Mouse (Mus musculus) myocyte (in vitro differentiated cells): ENCODE measurements around the gene Igfbp3. TPM values are rescaled to one million over a fixed set of nuclear protein-coding genes. Genes with fewer than 3 reads are reported as not detected.
"Not testable (repeated sequence)": the region's sequence is repeated elsewhere in the genome, so short reads cannot be mapped to it uniquely, and the experiment has no call there.

ENCODE experiments used
- H3K27me3 ChIP-seq: one replicate; pipeline ENCODE4 v1.6.1; 2011; ENCODE audit not compliant: control insufficient read depth, insufficient read depth, insufficient read length
- H3K36me3 ChIP-seq: one replicate; pipeline ENCODE4 v1.6.1; 2011; ENCODE audit not compliant: control insufficient read depth, insufficient read depth
- H3K4me2 ChIP-seq: one replicate; pipeline ENCODE4 v1.6.1; 2011; ENCODE audit warnings: low read depth, control low read depth
- H3K4me3 ChIP-seq: one replicate; pipeline ENCODE4 v1.5.1; 2011; ENCODE audit warnings: mild to moderate bottlenecking, control low read depth, moderate library complexity
- H3K79me2 ChIP-seq: one replicate; pipeline ENCODE4 v1.6.1; 2011; ENCODE audit not compliant: control insufficient read depth, insufficient read depth
- H3ac ChIP-seq: one replicate; pipeline ENCODE4 v1.6.1; 2011; ENCODE audit not compliant: control insufficient read depth, insufficient read length
- CEBPB ChIP-seq: IDR thresholded peaks from 2 replicates; pipeline ENCODE4 v1.6.1; 2011; ENCODE audit warnings: mild to moderate bottlenecking, moderate library complexity; ENCODE audit not compliant: poor library complexity, insufficient read depth, severe bottlenecking
- E2F4 ChIP-seq: IDR thresholded peaks from one replicate; pipeline ENCODE4 v1.6.1; 2011; ENCODE audit warnings: mild to moderate bottlenecking, control low read depth, moderate library complexity; ENCODE audit not compliant: insufficient read depth
- MAX ChIP-seq: IDR thresholded peaks from one replicate; pipeline ENCODE4 v1.6.1; 2011; ENCODE audit warnings: low read depth, mild to moderate bottlenecking, control low read depth
- MYOD1 ChIP-seq, 3 experiments: IDR thresholded peaks; one replicate each; pipeline ENCODE4 v1.6.1; 2011; ENCODE audit warnings: control low read depth in 2 of 3, low read depth in 2 of 3, mild to moderate bottlenecking in 2 of 3, moderate library complexity in 1 of 3; ENCODE audit not compliant: insufficient read length in 2 of 3, control insufficient read depth in 1 of 3
- MYOG ChIP-seq, 3 experiments: IDR thresholded peaks; one replicate each; pipeline ENCODE4 v1.6.1; 2011; ENCODE audit warnings: control low read depth in 2 of 3, low read depth in 2 of 3, mild to moderate bottlenecking in 2 of 3; ENCODE audit not compliant: insufficient read length in 2 of 3, control insufficient read depth in 1 of 3, insufficient read depth in 1 of 3
- POLR2A ChIP-seq: IDR thresholded peaks from one replicate; pipeline ENCODE4 v1.6.1; 2011; ENCODE audit warnings: low read depth, mild to moderate bottlenecking, control low read depth, moderate library complexity; ENCODE audit not compliant: insufficient read length
- POLR2AphosphoS2 ChIP-seq: IDR thresholded peaks from one replicate; pipeline ENCODE4 v1.6.1; 2011; ENCODE audit warnings: low read depth, control low read depth; ENCODE audit not compliant: insufficient read length
- REST ChIP-seq: IDR thresholded peaks from one replicate; pipeline ENCODE4 v1.6.1; 2011; ENCODE audit warnings: mild to moderate bottlenecking, control low read depth, moderate library complexity; ENCODE audit not compliant: insufficient read depth, insufficient read length
- SRF ChIP-seq: IDR thresholded peaks from one replicate; pipeline ENCODE4 v1.6.1; 2011; ENCODE audit warnings: low read depth; ENCODE audit not compliant: control insufficient read depth, insufficient read length
- TCF12 ChIP-seq: IDR thresholded peaks from one replicate; pipeline ENCODE4 v1.6.1; 2011; ENCODE audit warnings: mild to moderate bottlenecking, control low read depth; ENCODE audit not compliant: poor library complexity, insufficient read depth, severe bottlenecking
- TCF3 ChIP-seq: IDR thresholded peaks from one replicate; pipeline ENCODE4 v1.6.1; 2011; ENCODE audit warnings: low read depth, control low read depth; ENCODE audit not compliant: insufficient read length
- USF1 ChIP-seq: IDR thresholded peaks from one replicate; pipeline ENCODE4 v1.6.1; 2011; ENCODE audit warnings: low read depth, mild to moderate bottlenecking, control low read depth, moderate library complexity
- polyA plus RNA-seq: library from polyadenylated mRNA; unstranded; fragments of >200 nt; fragmentation: generic; extraction: Trizol; gene quantifications from one replicate; pipeline ENCODE4 v1.2.1, GENCODE M21; 2012; ENCODE audit warnings: missing spikeins

Igfbp3 gene
- polyA plus RNA-seq, 1 experiment = 2.2 TPM

DNA sequence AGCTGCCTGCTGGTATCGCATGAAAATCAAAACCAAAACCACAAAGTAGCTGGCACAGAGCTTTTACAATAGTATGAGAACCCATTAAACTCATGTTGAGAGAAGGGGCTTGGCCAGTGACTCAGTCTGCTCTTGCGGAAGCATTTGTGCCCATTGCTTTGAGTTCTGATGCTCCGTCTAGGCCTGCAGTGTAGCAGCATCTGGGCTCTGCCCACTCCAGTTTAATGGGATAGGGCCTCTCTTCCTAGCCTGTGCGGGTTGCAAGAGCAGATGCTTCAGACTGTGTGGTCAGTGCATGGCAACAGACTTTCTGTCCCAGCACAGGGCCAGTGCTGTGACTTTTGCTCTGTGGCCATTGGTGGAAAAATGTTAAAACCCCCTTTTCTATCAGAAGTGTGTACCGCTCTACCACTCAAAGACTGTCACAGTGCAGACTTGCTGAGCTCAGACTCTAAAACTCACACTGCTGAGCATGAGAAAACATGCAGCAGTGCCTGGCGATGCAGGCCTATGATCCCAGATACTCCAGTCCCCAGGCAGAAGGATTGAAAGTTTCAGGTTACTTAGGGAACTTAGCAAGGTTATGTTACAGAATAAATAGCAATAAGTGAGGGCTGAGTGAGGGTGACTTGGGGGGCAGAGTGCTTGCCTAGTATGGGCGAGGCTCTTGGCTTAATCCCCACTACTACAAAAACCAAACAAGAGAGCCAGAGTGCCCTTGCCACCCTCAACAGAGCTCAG, 13.3 kb upstream of the Igfbp3 start:
- H3K4me2 ChIP-seq = no peak overlapping the region
- H3ac ChIP-seq = no peak overlapping the region
- no peak overlapping the region for H3K4me3 ChIP-seq
- no peaks in the 10 kb centered on the region for H3K36me3 ChIP-seq
- H3K27me3 ChIP-seq = no peaks in the 10 kb centered on the region
- TF ChIP-seq MYOD1 (IDR thresholded peaks at IDR 0.05; ENCODE audit: control insufficient read depth in 1 of 3, insufficient read length in 2 of 3, low read depth in 2 of 3) = no peak
- no peak for TF ChIP-seq MAX
- no peak for TF ChIP-seq USF1
- no peak for TF ChIP-seq SRF
- no peak for TF ChIP-seq CEBPB
- no peak for TF ChIP-seq POLR2A
- no peak for TF ChIP-seq TCF3
- no peak for TF ChIP-seq MYOG (IDR thresholded peaks at IDR 0.05; ENCODE audit: control insufficient read depth in 1 of 3, insufficient read depth in 1 of 3, insufficient read length in 2 of 3, low read depth in 2 of 3)
- TF ChIP-seq TCF12 = no peak
- TF ChIP-seq REST = no peak
- TF ChIP-seq E2F4 = no peak
- no peak for TF ChIP-seq POLR2AphosphoS2
- no peaks in the 10 kb centered on the region for H3K79me2 ChIP-seq

GRCm38 (mm10) chr11:7226200-7226599, 12.5 kb upstream of the Igfbp3 start:
- H3K4me3 ChIP-seq = no peak overlapping the region
- no peaks in the 10 kb centered on the region for H3K27me3 ChIP-seq
- H3K79me2 ChIP-seq = no peaks in the 10 kb centered on the region
- H3ac ChIP-seq = no peak overlapping the region
- no peaks in the 10 kb centered on the region for H3K36me3 ChIP-seq
- TF ChIP-seq POLR2A (no peak), REST (no peak), E2F4 (no peak), POLR2AphosphoS2 (no peak), TCF3 (no peak), CEBPB (no peak), MYOG (IDR thresholded peaks at IDR 0.05; ENCODE audit: control insufficient read depth in 1 of 3, insufficient read depth in 1 of 3, insufficient read length in 2 of 3, low read depth in 2 of 3) (no peak), MYOD1 (IDR thresholded peaks at IDR 0.05; ENCODE audit: control insufficient read depth in 1 of 3, insufficient read length in 2 of 3, low read depth in 2 of 3) (no peak), SRF (no peak)
- no peak overlapping the region for H3K4me2 ChIP-seq

DNA sequence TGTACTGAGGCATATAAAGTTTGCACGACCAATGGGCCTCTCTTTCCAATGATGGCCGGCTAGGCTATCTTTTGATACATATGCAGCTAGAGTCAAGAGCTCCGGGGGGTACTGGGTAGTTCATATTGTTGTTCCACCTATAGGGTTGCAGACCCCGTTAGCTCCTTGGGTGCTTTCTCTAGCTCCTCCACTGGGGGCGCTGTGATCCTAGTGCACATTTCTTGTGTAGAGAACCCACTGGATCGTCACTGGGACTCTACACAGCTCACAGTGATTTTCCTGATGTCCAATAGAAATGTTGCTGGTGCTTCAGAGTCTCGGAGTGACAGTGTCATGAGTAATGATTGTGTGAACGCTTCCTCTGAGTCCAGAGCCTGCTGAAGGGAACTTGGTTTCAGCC, 8.1 kb upstream of the Igfbp3 start:
- H3K4me3 ChIP-seq, H3K27me3 ChIP-seq, H3K79me2 ChIP-seq, H3K4me2 ChIP-seq, H3K36me3 ChIP-seq, H3ac ChIP-seq: not testable (repeated sequence)

DNA sequence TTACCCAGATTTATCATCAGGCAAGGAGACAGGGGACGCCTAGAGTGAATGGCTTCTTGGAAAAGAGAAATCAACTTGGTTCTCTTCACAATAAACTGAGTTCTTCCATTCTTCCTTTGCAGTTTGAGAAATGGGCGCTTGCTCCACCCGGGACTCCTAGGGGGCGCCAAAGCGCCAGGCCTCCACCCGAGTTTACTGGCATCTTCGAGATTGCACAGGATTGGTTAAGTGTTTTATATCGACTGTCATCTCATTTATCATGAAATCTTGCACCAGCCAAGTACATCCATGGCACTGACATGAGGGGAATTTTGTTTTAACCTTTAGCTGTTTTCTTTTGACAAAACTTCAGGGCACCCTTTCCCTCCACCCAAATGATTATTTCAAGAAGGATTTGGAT, 2.0 kb upstream of the Igfbp3 start:
- no peaks in the 10 kb centered on the region for H3K36me3 ChIP-seq
- H3K4me2 ChIP-seq = no peak overlapping the region
- H3K27me3 ChIP-seq = peaks cover 9% of the 10 kb centered on the region
- no peak overlapping the region for H3K4me3 ChIP-seq
- H3K79me2 ChIP-seq = no peaks in the 10 kb centered on the region
- no peak for TF ChIP-seq POLR2A
- no peak overlapping the region for H3ac ChIP-seq

GRCm38 (mm10) chr11:7214761-7215160, 1.0 kb upstream of the Igfbp3 start:
- Histone ChIP-seq H3K27me3 (peaks cover 9% of the 10 kb centered on the region), H3K4me2 (no peak overlapping the region), H3K79me2 (no peaks in the 10 kb centered on the region), H3K36me3 (no peaks in the 10 kb centered on the region), H3ac (no peak overlapping the region), H3K4me3 (no peak overlapping the region)
- TF ChIP-seq TCF3 = no peak
- no peak for TF ChIP-seq REST
- no peak for TF ChIP-seq CEBPB
- no peak for TF ChIP-seq E2F4
- TF ChIP-seq TCF12 = no peak
- TF ChIP-seq POLR2A = no peak
- no peak for TF ChIP-seq MAX
- no peak for TF ChIP-seq POLR2AphosphoS2
- TF ChIP-seq MYOG (IDR thresholded peaks at IDR 0.05; ENCODE audit: control insufficient read depth in 1 of 3, insufficient read depth in 1 of 3, insufficient read length in 2 of 3, low read depth in 2 of 3) = no peak
- no peak for TF ChIP-seq USF1
- no peak for TF ChIP-seq MYOD1 (IDR thresholded peaks at IDR 0.05; ENCODE audit: control insufficient read depth in 1 of 3, insufficient read length in 2 of 3, low read depth in 2 of 3)
- no peak for TF ChIP-seq SRF

GRCm38 (mm10) chr11:7214342-7214660, 578 bp upstream of the Igfbp3 start:
- H3K36me3 ChIP-seq = no peaks in the 10 kb centered on the region
- no peak overlapping the region for H3ac ChIP-seq
- H3K4me3 ChIP-seq = no peak overlapping the region
- H3K79me2 ChIP-seq = no peaks in the 10 kb centered on the region
- H3K4me2 ChIP-seq = peak overlapping the region; percentile 18
- TF ChIP-seq MYOG (IDR thresholded peaks at IDR 0.05; ENCODE audit: control insufficient read depth in 1 of 3, insufficient read depth in 1 of 3, insufficient read length in 2 of 3, low read depth in 2 of 3) (no peak), SRF (no peak), REST (no peak), MYOD1 (IDR thresholded peaks at IDR 0.05; ENCODE audit: control insufficient read depth in 1 of 3, insufficient read length in 2 of 3, low read depth in 2 of 3) (no peak), USF1 (no peak)
- H3K27me3 ChIP-seq = peaks cover 9% of the 10 kb centered on the region
